Mouse (Mus musculus) testis, postnatal 14 days (tissue): ENCODE results near the gene Ccin.

Source experiments
- DNase-seq: peaks from one replicate; pipeline ENCODE4 v3.0.0; 2021; ENCODE audit warnings: low spot score

Ccin gene

GRCm38 (mm10) chr4:43974914-43975616 lies 8.2 kb upstream of the Ccin start:
- no peak for DNase-seq

DNA sequence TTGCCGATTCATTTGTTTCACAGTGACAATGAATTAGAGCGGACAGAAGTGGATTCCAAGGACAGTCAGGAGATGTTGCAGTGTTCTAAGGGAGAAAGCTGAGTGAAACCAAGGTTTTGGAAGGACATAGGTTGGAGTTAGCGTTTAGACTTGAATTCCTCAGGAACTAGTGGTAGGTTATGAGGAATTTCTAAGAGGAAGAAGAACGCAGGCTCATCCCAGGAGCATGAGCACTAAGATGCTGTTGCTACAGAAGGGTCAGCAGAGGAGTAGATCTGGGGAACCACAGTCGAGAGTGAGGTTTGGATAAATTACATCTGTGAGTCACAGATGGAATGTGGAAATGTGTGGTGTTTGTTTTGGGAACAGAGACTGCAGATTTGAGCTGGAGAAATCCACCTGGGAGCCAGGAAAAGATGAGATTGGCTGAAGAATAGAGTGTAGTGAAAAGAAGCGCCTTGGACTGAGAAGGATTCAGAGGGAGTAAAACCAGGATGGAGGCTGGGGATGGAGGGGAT lies 7.0 kb upstream of the Ccin start:
- no peak for DNase-seq

- DNase-seq, result peak; percentile 45
Observed at GRCm38 (mm10) chr4:43978521-43979443, 4.5 kb upstream of the Ccin start.

GRCm38 (mm10) chr4:43979746-43980145 lies 3.5 kb upstream of the Ccin start:
- DNase-seq, result no peak

DNA sequence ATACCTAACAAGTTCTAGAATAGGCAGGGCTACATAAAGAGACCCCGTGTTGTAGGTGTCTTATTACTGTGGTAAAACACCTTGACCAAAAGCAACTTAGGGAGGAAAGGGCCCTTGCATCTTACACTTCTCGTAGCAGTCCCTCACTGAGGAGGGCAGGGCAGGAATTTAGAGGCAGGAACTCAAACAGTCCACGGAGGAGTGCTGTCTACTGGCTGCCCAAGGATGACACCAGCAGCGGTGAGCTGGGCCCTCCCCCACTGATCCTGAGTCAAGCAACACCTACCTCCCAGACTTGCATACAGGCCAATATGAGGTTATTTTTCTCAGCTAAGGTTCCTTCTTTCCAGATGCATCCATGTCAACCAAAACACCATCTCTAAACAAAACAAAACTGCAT lies 3.0 kb upstream of the Ccin start:
- DNase-seq, result no peak

DNA sequence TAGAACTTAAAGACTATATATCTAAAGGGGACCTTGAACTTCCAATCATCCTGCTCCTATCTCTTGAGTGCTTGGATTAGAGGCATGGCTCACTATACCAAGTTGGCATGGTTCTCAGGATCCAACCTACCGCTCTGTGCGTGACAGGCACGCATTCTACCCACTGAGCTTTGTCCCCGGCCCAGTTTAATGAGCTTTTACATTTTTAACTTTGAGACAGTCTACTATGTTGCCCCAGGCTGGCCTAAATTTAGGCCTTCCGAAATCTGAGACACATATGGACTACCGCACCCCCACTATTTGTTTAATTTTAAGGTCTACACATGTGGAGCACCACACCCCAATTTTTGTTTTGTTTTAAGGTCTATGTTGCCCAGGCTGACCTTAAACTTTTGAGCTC lies 2.4 kb upstream of the Ccin start:
- DNase-seq, result no peak

DNA sequence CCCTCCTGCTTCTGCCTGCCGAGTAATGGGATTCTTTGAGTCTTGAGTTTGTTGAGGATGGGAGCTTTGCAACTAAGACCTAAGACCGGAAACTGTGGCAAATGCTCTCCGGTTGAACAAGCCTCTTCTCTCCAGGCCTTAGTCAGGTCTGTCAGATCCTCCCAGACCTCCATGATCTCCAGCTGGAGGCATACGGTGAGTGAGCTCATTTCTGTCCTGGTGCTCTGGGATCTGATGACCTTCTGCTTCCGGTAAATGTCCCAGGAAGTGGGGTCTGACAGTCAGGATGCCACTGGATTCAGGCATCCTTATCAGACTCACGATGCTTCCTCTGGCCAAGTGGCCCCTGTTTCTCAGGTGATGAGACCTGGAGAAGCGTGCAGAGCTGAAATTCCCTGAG lies 2.0 kb upstream of the Ccin start:
- no peak for DNase-seq

DNA sequence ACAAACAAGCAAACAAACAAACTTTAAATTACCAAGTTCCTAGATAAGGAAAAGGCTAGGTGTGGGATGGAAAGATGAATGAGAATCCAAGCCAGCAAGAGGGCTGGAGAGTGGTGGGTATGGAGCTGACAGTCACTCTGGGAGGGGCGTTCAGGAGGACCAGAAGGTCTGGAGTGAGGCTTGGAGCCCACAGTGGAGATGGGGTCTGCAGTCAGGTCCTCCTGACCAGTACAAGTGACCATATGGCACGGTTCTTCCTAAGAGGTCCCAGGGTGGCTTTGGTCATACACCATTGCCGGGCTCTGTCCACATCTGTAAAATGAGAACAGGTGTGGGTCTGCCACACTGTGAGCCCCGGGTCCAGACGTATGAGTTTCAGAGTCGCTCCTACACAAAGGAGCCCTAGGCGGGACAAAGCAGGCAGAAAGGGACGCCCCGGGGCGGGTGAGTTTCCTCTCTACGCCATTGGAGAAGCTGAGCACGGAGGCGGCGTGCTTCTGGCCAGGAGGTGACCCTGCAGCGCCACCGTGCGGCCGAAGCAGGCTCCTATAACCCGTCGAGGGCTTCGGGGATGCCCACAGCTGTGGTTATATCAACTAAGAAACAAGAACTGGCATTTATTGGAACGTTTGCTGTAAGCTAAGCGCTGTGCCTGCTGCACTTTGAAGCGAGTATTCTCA lies 1.1 kb upstream of the Ccin start:
- peak; percentile 85 for DNase-seq

DNA sequence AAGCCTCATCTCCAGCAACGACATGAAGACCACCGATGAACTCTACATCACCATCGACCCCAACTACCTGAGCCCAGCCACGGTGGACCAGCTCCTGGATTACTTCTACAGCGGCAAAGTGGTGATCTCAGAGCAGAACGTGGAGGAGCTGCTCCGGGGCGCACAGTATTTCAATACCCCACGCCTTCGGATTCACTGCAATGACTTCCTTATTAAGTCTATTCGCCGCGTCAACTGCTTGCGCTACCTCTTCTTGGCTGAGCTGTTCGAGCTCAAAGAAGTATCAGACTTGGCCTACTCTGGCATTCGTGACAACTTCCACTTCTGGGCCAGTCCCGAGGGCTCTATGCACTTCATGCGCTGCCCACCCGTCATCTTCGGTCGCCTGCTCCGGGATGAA lies 473 bp downstream of the Ccin start:
- DNase-seq, result no peak

DNA sequence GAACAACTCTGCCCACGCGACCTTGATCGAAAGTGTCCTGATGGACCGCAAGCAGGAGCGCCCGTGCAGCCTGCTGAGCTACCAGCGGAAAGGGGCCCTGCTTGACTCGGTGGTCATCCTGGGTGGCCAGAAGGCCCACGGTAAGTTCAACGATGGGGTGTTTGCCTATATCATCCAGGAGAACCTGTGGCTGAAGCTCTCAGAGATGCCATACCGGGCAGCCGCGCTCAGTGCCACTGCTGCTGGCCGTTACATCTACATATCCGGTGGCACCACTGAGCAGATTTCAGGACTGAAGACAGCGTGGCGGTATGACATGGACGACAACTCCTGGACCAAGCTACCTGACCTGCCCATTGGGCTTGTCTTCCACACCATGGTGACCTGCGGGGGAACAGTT lies 1.0 kb downstream of the Ccin start:
- no peak for DNase-seq

- no peak for DNase-seq
Observed at GRCm38 (mm10) chr4:43988976-43989375, 5.7 kb downstream of the Ccin start.

- no peak for DNase-seq
Observed at GRCm38 (mm10) chr4:43993072-43993471, 9.8 kb downstream of the Ccin start.

DNA sequence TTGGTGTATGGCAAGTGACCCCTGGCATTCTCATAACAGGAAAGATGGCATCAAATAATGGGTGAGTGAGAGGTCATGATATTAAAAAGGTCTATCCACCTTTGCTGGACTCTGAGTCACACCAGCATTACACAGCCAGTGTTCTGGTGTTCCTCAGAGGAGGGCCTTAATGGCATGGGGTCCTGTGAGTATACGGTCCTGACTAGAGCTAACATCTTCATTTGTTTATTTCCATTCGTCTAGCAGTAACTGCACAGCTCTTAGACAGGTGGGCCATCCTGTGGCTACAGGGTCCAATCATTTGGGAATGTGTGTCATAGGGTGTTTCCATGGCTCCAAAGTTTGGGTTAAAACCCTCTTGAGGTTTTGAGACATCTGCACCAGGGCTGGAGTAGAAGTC lies 11.1 kb downstream of the Ccin start:
- DNase-seq, result no peak

DNA sequence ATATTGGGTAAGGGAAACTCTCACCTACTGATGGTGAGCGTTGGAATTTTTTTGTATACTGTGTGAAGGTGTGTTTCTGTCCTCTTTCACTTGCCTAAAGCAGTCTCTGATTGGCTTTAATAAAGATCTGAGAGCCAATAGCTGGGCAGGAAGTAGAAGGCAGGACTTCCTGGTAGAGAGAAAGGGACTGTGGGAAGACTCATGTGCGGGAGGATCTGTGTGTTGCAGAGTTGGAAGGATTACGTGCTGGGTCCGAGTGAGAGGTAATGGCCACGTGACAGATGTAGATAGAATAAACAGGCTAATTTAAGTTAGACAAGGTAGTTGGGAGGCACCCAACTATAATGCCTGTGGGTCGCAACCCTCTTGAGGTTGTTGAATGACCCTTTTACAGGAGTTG lies 20.3 kb downstream of the Ccin start:
- DNase-seq, result no peak

- DNase-seq, result no peak
Observed at GRCm38 (mm10) chr4:44004126-44004525, 20.8 kb downstream of the Ccin start, which contains the start of gene Clta. Gene Clta, plus strand, starts transcription at chr4:44004452.

DNA sequence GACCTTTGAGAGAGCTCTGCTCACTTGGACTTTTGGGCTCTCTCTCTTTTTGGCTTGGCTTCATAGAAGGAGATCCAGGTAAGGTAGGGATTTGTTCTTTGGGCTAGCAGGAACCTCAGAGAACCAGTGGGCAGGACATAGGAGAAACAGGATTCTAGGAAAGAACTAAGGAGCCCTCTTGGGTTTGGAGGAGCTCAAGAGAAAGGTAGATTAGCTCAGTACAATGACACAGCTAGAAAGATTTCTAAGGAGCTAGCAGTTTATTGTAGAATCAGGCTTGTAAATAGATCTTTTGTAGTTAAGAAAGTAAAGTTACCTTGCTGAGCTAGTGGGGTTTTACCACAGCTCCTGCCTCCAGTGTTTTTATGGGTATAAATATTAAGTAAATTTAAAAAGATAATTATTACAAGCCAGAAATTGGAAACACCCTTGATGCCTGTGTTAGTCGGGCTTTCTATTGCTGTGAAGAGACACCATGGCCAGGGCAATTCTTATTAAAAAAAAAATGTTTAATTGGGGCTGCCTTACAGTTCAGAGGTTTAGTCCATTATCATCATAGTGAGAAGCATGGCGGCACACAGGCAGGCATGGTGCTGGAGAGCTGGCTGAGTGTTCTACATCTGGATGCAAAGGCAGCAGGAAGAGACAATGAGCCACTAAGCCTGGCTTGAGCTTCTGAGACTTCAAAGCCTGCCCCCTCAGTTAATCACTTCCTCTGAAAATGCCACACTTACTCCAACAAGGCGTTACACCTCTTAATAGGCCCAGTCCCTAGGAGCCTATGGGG lies 21.5 kb downstream of the Ccin start:
- DNase-seq, result no peak

DNA sequence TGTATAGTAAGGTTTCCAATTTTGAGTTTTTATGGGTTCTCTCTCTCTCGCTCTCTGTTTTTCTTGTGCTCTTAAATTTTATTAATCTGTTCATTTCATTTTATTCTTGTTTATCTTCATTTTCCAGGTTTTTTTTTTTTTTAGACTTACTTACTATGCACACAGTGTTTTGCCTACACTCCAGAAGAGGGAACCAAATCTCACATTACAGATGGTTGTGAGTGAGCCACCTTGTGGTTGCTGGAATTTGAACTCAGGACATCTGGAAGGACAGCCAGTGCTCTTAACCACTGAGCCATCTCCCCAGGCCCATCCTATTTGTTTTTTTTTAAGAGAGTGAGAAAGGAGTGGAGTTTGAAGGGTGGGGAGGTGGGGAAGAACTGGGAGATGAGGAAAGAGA lies 26.9 kb downstream of the Ccin start:
- DNase-seq, result no peak

DNA sequence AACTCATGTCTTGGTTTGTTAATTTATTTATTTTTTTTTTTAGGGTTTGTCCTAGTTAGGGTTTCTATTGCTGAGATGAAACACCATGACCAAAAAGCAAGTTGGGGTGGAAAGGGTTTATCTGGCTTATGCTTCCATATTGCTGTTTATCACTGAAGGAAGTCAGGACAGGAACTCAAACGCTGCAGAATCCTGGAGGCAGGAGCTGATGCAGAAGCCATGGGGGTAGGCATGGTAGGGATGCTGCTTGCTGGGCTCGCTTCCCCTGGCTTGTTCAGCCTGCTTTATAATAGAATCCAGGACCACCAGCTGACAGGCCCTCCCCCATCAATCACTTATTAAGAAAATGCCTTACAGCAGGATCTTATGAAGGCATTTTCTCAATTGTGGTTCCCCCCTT lies 27.6 kb downstream of the Ccin start:
- no peak for DNase-seq

GRCm38 (mm10) chr4:44011799-44012198 lies 28.5 kb downstream of the Ccin start:
- no peak for DNase-seq

GRCm38 (mm10) chr4:44012376-44013367 lies 29.4 kb downstream of the Ccin start:
- DNase-seq, result peak; percentile 94
